Mouse (Mus musculus): ENCODE results near the gene Nrl. TPM values are rescaled to one million over a fixed set of nuclear protein-coding genes. Genes with fewer than 3 reads are reported as not detected.

The Nrl gene
- polyA plus RNA-seq, 1 experiment from 2014 or later = 0.05 TPM

DNA sequence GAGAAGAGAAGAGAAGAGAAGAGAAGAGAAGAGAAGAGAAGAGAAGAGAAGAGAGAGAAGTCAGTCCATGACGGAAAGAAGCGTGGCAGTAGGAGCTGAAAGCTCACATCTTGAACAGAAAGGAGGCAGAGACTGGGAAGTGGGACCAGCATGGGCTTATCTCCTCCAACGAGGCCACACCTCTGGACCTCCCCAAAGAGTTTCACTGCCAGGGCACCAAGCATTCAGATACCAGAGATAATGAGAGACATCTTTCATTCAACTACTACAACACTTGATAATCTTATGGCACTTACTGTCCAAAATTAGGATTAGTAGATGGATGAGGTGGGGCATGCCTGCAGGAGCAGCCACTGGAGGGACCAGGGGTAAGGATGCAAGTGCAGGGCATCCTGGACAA is 31.0 kb upstream of the Nrl start:
- Histone ChIP-seq H3K27ac (no peak overlapping the region), H3K9ac (no peak overlapping the region), H3K4me2 (no peak overlapping the region), H3K27me3 (no peaks in the 10 kb centered on the region), H3K9me3 (no peaks in the 10 kb centered on the region), H3K36me3 (no peaks in the 10 kb centered on the region), H3K4me3 (no peak overlapping the region), H3K4me1 (replicated peaks) (peaks cover 4% of the 10 kb centered on the region)
- ATAC-seq (ENCODE audit: low FRiP score) = no peak
- WGBS = 83% methylated on average over 3 of the region's 3 CpGs

DNA sequence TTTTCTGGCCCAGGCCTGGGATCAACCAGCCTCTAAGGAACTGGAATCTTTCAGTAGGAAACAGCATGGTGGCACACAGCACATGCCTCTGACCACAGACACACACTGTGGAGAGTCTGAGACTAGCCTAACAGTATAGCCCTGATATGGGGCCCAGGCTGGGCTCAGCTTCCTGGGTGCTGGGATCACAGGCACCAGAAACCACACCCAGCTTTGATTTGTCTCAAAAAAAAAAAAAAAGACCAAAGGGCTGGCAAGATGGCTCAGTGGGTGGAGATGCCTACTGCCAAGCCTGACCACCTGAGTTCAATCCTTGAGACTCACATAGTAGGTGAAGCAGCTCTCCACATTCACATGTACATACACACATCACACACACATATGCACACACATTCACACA is 29.9 kb upstream of the Nrl start:
- ATAC-seq (ENCODE audit: low FRiP score) = no peak
- Histone ChIP-seq H3K36me3 (0 out of 2 replicates have a peak, but pooled peaks cover 2% of the 10 kb centered on the region), H3K27me3 (no peaks in the 10 kb centered on the region), H3K9ac (no peak overlapping the region), H3K9me3 (no peaks in the 10 kb centered on the region), H3K4me1 (replicated peaks) (peaks cover 4% of the 10 kb centered on the region), H3K4me3 (no peak overlapping the region), H3K4me2 (no peak overlapping the region), H3K27ac (no peak overlapping the region)

DNA sequence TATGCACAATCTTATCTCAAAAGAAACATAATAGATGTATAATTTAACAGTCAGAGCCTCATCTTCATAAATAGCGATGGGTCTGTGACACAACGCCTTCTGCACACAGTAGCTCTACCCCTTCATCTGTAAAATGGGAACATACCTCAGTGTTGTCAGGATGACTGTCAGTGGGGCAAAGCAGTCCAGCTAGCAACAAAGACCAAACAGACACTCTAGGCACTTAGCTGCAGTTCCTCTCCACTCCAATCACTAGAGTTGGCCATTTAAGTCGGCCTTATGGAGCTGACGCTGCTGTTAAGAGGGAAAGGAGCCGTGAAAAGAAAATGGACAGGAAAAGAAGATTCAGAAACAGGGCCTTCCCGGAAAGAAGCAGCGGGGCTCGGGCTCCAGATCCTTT is 27.0 kb upstream of the Nrl start:
- H3K27me3 ChIP-seq = no peaks in the 10 kb centered on the region
- no peak overlapping the region for H3K4me2 ChIP-seq
- no peak for ATAC-seq (ENCODE audit: low FRiP score)
- no peak overlapping the region for H3K27ac ChIP-seq
- no peak overlapping the region for H3K4me3 ChIP-seq
- H3K9ac ChIP-seq = no peak overlapping the region
- H3K4me1 ChIP-seq (replicated peaks) = no peaks in the 10 kb centered on the region; the same call in 1 of the 2 replicates
- WGBS = 90% methylated on average over 8 of the region's 8 CpGs
- no peaks in the 10 kb centered on the region for H3K9me3 ChIP-seq
- peaks cover 23% of the 10 kb centered on the region for H3K36me3 ChIP-seq

DNA sequence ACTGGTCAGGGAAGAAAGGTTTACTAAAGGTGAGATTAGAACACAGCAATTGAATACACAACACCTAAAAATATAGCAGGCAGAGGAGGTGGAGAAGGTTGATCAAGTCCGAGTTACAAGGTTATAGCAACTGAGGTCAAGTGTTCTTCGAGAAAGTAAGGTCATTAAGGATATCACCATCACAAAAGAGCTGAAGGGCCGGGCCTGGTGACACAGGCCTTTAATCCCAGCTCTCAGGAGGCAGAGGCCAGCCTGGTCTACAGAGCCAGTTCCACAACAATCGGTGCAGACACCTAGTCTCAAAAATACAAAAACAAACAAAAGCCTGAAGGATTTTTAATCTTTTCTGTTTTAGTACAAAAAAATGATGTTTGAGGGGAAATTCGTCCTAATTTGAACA is 26.6 kb upstream of the Nrl start:
- no peak overlapping the region for H3K4me2 ChIP-seq
- H3K4me1 ChIP-seq (replicated peaks) = no peaks in the 10 kb centered on the region
- ATAC-seq (ENCODE audit: low FRiP score) = no peak
- H3K4me3 ChIP-seq = no peak overlapping the region
- 68% methylated on average over 5 of the region's 5 CpGs for WGBS
- no peaks in the 10 kb centered on the region for H3K9me3 ChIP-seq
- H3K27ac ChIP-seq = no peak overlapping the region
- no peak overlapping the region for H3K9ac ChIP-seq
- H3K36me3 ChIP-seq = peaks cover 26% of the 10 kb centered on the region
- no peaks in the 10 kb centered on the region for H3K27me3 ChIP-seq

DNA sequence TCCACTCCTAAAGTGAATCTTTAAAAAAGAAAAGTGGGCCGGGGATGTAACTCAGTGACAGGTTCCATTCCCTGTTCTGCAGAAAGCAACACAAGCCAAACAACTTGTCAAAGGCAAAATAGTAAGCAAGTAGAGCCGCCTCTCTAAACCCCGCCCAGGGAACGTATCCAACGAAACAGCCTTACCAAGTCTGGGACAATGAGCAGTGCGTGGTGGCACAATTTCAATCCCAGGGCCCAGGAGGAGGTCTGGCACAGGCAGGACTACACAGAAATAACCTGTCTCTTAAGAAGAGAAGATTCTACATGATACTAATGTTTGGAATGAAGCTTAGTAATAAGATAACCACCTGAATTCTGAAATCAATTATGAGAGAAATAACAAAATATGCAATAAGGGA is 25.4 kb upstream of the Nrl start:
- Histone ChIP-seq H3K4me3 (no peak overlapping the region), H3K36me3 (peaks cover 31% of the 10 kb centered on the region)

DNA sequence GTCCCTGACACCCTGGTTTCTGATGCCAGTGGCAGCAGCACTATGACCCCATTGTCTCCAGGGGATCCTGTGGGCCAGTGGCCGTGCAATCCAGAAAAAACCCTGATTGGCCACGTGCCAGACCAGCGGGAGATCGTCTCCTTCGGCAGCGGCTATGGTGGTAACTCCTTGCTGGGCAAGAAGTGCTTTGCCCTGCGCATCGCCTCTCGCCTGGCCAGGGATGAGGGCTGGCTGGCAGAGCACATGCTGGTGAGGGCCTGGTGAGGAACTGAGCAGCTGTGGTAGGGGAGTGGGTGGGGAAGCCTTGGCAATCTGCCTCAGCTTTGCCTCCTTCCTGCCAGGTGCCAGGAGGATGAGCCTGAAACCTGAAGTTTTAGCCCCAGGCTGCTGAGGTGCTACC is 19.6 kb upstream of the Nrl start:
- peak overlapping the region; percentile 46; the same call in 1 of the 2 replicates for H3K9ac ChIP-seq
- peaks cover 42% of the 10 kb centered on the region for H3K36me3 ChIP-seq

More for the DNA sequence above, 25.4 kb upstream of the Nrl start:
- no peak for ATAC-seq (ENCODE audit: low FRiP score)
- H3K9ac ChIP-seq = no peak overlapping the region
- no peaks in the 10 kb centered on the region for H3K27me3 ChIP-seq
- H3K4me2 ChIP-seq = no peak overlapping the region
- 86% methylated on average over 6 of the region's 6 CpGs for WGBS
- no peaks in the 10 kb centered on the region for H3K4me1 ChIP-seq (replicated peaks)
- no peak overlapping the region for H3K27ac ChIP-seq
- H3K9me3 ChIP-seq = no peaks in the 10 kb centered on the region

DNA sequence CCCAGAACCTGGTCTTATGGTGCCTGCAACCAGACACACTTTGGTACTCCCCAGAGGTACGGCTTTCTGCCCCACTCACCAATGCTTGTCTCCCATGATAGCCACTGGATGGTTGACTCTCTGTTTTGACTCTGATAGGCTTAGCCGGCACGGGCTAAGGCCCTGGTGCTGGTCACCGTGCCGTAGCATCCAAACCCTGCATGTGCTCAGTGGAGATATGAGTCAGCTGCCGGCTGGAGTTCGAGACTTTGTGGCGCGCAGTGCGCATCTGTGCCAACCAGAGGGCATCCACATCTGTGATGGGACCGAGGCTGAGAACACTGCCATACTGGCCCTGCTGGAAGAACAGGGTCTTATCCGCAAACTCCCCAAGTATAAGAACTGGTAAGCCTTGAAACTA is 17.5 kb upstream of the Nrl start:
- H3K4me3 ChIP-seq = no peak overlapping the region
- no peak overlapping the region for H3K27ac ChIP-seq
- no peak overlapping the region for H3K4me2 ChIP-seq
- no peak for ATAC-seq (ENCODE audit: low FRiP score)
- H3K27me3 ChIP-seq = peaks cover 7% of the 10 kb centered on the region; the same call in 1 of the 2 replicates
- H3K4me1 ChIP-seq (replicated peaks) = peaks cover 39% of the 10 kb centered on the region
- no peak overlapping the region for H3K9ac ChIP-seq
- WGBS = 96% methylated on average over 12 of the region's 12 CpGs
- no peaks in the 10 kb centered on the region for H3K9me3 ChIP-seq
- peaks cover 23% of the 10 kb centered on the region for H3K36me3 ChIP-seq

More for the DNA sequence above, 19.6 kb upstream of the Nrl start:
- Histone ChIP-seq H3K4me1 (replicated peaks) (peaks cover 39% of the 10 kb centered on the region), H3K4me2 (no peak overlapping the region), H3K27ac (no peak overlapping the region), H3K4me3 (no peak overlapping the region), H3K9me3 (no peaks in the 10 kb centered on the region), H3K27me3 (peaks cover 1% of the 10 kb centered on the region; the same call in 1 of the 2 replicates)
- no peak for ATAC-seq (ENCODE audit: low FRiP score)
- WGBS = 65% methylated on average over 9 of the region's 9 CpGs

DNA sequence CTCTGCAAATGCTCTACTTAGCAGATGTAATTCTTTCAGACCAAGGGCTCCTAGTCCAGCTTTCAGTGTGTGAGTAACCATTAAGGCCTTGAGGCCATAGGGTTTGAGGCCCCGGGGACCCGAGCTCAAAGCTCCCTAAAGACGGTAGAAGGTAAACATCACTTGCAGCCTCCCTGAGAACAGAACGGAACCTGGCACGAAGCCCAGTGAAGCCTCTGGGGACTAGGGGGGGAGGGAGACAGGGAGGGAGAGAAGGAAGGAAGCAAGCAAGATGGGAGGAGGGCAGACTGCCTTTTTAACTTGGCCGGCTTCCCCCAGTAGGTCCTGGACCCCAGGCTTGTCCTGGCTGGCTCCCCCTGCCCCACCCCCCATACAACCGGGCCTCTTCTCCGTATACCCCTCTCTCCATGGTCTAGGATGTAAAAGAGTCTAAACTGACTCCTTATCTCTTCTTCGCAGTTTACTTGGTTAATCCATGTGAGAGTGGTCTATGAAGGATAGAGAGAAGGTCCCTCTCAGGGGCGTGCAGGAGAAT is 16.1 kb upstream of the Nrl start:
- H3K4me3 ChIP-seq = peak overlapping the region; percentile 56
- H3K27me3 ChIP-seq = peaks cover 7% of the 10 kb centered on the region; the same call in 1 of the 2 replicates
- H3K9ac ChIP-seq = peak overlapping the region; percentile 79
- H3K9me3 ChIP-seq = no peaks in the 10 kb centered on the region
- ATAC-seq (ENCODE audit: low FRiP score) = peak; percentile 37
- H3K4me1 ChIP-seq (replicated peaks) = peaks cover 39% of the 10 kb centered on the region
- H3K36me3 ChIP-seq = peaks cover 18% of the 10 kb centered on the region
- peak overlapping the region; percentile 89 for H3K4me2 ChIP-seq
- peak overlapping the region; percentile 92 for H3K27ac ChIP-seq
- WGBS = 10% methylated on average over 9 of the region's 10 CpGs

DNA sequence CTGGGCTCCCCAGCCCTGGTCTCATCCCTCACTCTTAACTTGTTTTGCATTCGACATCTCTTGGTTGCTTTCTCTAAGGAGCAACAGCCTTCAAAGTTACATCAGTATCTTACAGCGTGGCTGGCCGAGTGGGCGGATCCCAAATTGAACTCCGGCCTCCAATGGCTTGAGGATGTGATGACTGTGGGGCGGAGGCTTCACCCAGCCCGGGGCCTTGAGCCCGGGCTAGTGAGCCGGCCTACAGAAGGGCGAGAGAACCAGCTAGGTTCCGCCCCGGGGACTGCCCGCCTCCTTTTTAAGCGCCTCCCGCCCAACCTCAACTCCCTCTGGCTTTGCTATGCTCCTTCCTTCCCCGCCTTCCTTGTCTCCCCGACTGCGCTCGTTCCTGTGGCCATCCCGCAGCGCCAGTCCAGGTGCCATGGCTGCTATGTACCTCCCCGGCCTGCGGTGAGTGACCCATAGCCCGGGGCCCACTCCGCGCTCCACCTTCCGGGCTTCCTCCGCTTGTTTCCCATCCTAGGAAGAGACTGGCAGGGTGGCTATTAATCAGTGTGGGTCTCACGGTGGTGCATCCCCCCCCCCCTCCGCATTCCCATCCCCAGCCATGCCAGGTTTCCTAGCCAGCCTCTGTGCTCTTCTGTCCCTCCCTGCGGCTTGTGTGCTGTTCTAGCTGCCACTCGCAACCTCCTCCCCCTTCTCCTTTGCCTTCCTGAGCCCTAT is 15.4 kb upstream of the Nrl start, which contains the start of gene Pck2:
Pck2 (plus strand) TSS at position 200 of the 720 bp plus-strand sequence.
- Histone ChIP-seq H3K36me3 (peaks cover 15% of the 10 kb centered on the region), H3K27me3 (peaks cover 7% of the 10 kb centered on the region; the same call in 1 of the 2 replicates), H3K4me1 (replicated peaks) (peaks cover 39% of the 10 kb centered on the region), H3K4me3 (peak within 1 kb of the TSS; percentile 56), H3K9me3 (no peaks in the 10 kb centered on the region), H3K27ac (peak within 1 kb of the TSS; percentile 92), H3K9ac (peak within 1 kb of the TSS; percentile 79), H3K4me2 (peak within 1 kb of the TSS; percentile 89)
- ATAC-seq (ENCODE audit: low FRiP score) = peak; percentile 89
- WGBS = under 1% methylated on average over 32 of the region's 32 CpGs

DNA sequence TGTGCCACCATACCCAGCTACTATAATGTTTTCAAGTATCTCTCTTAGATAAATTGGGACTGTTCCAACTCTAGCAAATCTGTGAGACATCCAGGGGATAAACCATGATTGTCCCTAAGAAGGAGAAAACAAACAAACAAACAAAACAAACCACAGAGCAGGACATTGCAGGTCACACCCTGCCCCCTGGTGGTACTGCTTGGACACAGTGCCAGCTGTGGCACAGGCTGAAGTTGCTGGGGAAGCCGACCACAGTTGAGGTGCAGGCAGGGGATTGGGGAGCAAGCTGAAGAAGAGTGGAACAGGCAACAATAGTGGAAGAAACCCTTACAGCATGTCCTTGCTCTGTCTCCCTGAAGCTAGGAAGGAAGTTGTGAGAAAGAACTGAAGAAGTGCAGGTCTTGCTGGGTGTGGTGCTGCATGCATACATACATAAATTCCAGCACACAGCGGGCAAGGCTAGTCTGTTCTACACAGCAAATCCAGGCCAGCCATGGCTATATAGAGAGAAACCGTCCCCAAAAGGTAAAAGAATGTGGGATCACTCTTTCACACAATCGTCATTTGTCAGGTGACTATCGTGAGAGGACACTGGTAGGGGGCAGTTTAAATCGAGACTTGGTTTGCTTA is 11.4 kb upstream of the Nrl start:
- Histone ChIP-seq H3K4me2 (no peak overlapping the region), H3K9ac (no peak overlapping the region), H3K36me3 (no peaks in the 10 kb centered on the region), H3K27ac (no peak overlapping the region), H3K4me1 (replicated peaks) (peaks cover 18% of the 10 kb centered on the region), H3K27me3 (peaks cover 7% of the 10 kb centered on the region; the same call in 1 of the 2 replicates), H3K9me3 (no peaks in the 10 kb centered on the region), H3K4me3 (no peak overlapping the region)
- no peak for ATAC-seq (ENCODE audit: low FRiP score)
- WGBS = 62% methylated on average over 6 of the region's 6 CpGs

DNA sequence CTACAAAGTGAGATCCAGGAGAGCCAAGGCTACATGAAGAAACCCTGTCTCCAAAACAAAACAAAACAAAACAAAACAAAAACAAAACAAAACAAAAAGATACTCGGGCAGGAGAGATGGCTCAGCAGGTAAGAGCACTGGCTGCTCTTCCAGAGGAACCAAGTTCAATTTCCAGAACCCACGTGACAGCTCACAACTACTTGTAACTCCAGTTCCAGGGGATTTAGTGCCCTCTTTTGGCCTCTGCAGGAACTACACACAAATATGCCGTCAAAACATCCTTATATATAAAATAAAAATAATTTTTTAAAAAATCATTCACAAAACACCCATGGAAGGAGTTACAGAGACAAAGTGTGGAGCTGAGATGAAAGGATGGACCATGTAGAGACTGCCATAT is 3.2 kb upstream of the Nrl start:
- Histone ChIP-seq H3K27ac (no peak overlapping the region), H3K4me2 (no peak overlapping the region), H3K4me3 (no peak overlapping the region), H3K27me3 (peaks cover 32% of the 10 kb centered on the region), H3K9me3 (no peaks in the 10 kb centered on the region), H3K9ac (no peak overlapping the region), H3K4me1 (replicated peaks) (no peaks in the 10 kb centered on the region), H3K36me3 (no peaks in the 10 kb centered on the region)
- WGBS = 22% methylated on average over 3 of the region's 3 CpGs
- no peak for ATAC-seq (ENCODE audit: low FRiP score)

DNA sequence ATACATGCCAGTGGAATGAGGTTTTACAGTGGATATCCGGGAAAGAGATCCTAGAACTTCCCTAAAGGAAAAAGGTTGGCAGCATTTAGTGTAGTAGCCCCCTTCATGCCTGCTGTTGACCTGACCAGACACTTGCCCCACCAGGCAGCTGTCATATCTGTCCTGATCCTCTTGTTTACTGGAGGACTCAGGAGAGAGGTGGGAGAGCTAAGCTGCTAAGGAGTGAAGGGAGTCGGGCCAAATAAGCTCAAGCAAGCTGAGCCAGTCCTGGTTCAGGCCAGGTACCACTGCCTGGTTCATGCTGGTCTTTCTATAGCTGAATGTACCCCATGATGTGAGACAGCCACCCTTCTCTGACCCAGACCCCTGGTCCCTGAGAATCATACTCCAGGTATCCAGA is 1.9 kb upstream of the Nrl start:
- no peaks in the 10 kb centered on the region for H3K9me3 ChIP-seq
- no peak overlapping the region for H3K27ac ChIP-seq
- WGBS = 83% methylated on average over 2 of the region's 2 CpGs
- H3K36me3 ChIP-seq = no peaks in the 10 kb centered on the region
- H3K27me3 ChIP-seq = peaks cover 45% of the 10 kb centered on the region
- H3K4me2 ChIP-seq = no peak overlapping the region
- H3K4me3 ChIP-seq = no peak overlapping the region
- no peak overlapping the region for H3K9ac ChIP-seq
- H3K4me1 ChIP-seq (replicated peaks) = no peaks in the 10 kb centered on the region
- no peak for ATAC-seq (ENCODE audit: low FRiP score)
